Mouse (Mus musculus) limb, embryonic 15.5 days (tissue): ENCODE results near the gene Trank1. TPM values are rescaled to one million over a fixed set of nuclear protein-coding genes. Genes with fewer than 3 reads are reported as not detected.

Source experiments
- ATAC-seq: fragments of 200-750 bp; cut with Nextera tagmentation; 2 replicates; pipeline ENCODE4 v1.8.0; 2017; ENCODE audit warnings: low read depth, moderate TSS enrichment; ENCODE audit not compliant: insufficient number of reproducible peaks, low FRiP score, low TSS enrichment
- H3K27ac ChIP-seq: fragments of 300-500 bp; sonication (generic); 2 replicates; pipeline ENCODE4 v1.5.1; 2015; ENCODE audit warnings: moderate library complexity, mild to moderate bottlenecking, inconsistent platforms
- H3K27me3 ChIP-seq: fragments of 300-500 bp; sonication (generic); 2 replicates; pipeline ENCODE4 v1.6.1; 2015; ENCODE audit warnings: inconsistent platforms
- H3K36me3 ChIP-seq: fragments of 300-500 bp; sonication (generic); 2 replicates; pipeline ENCODE4 v1.6.1; 2015; ENCODE audit warnings: inconsistent platforms
- H3K4me1 ChIP-seq: fragments of 300-500 bp; sonication (generic); 2 replicates; pipeline ENCODE4 v1.6.1; 2015; ENCODE audit warnings: inconsistent platforms
- H3K4me2 ChIP-seq: fragments of 300-500 bp; sonication (generic); 2 replicates; pipeline ENCODE4 v1.6.1; 2015; ENCODE audit warnings: mild to moderate bottlenecking, inconsistent platforms
- H3K4me3 ChIP-seq: fragments of 300-500 bp; sonication (generic); 2 replicates; pipeline ENCODE4 v1.5.1; 2015; ENCODE audit warnings: mild to moderate bottlenecking, inconsistent platforms
- H3K9ac ChIP-seq: fragments of 300-500 bp; sonication (generic); 2 replicates; pipeline ENCODE4 v1.6.1; 2015; ENCODE audit warnings: inconsistent platforms
- H3K9me3 ChIP-seq: fragments of 300-500 bp; sonication (generic); 2 replicates; pipeline ENCODE4 v1.6.1; 2016; ENCODE audit warnings: inconsistent platforms
- WGBS: fragments of 180-500 bp; shearing (Covaris S2); methylation state at CpG from one replicate; pipeline ENCODE4 v1.1.7; 2015; 5-methylcytosine and 5-hydroxymethylcytosine counted together
- polyA plus RNA-seq: library from polyadenylated mRNA; unstranded; fragments of >200 nt; fragmentation: Nextera tagmentation; extraction: Ambion mirVana; gene quantifications from 2 replicates; pipeline ENCODE4 v1.2.1, GENCODE M21; 2015

The Trank1 gene
- 0.57 and 0.76 TPM in 2 replicates for polyA plus RNA-seq

- 0 out of 2 replicates have a peak within 1 kb of the TSS, but pooled peaks have one; percentile 14 for H3K9ac ChIP-seq
- H3K36me3 ChIP-seq = no peaks in the 10 kb centered on the region
- WGBS = 9% methylated on average over 66 of the region's 72 CpGs
- no peaks in the 10 kb centered on the region; the same call in 1 of the 2 replicates for H3K9me3 ChIP-seq
- peaks cover 59% of the 10 kb centered on the region for H3K27me3 ChIP-seq
- no peak within 1 kb of the TSS for H3K27ac ChIP-seq
- peak within 1 kb of the TSS; percentile 49 for H3K4me3 ChIP-seq
- H3K4me2 ChIP-seq = peak within 1 kb of the TSS; percentile 97
- no peak for ATAC-seq
- H3K4me1 ChIP-seq = peaks cover 20% of the 10 kb centered on the region
These were observed at the start of gene Trank1 for GRCm38 (mm10) chr9:111311031-111311842. Gene Trank1 (plus strand): TSS chr9:111311739.

GRCm38 (mm10) chr9:111267998-111268397, 43.5 kb upstream of the Trank1 start:
- Histone ChIP-seq H3K36me3 (peaks cover 29% of the 10 kb centered on the region), H3K4me1 (peaks cover 9% of the 10 kb centered on the region; the same call in 1 of the 2 replicates), H3K4me3 (no peak overlapping the region), H3K4me2 (no peak overlapping the region), H3K9ac (no peak overlapping the region), H3K9me3 (no peaks in the 10 kb centered on the region), H3K27me3 (no peaks in the 10 kb centered on the region), H3K27ac (no peak overlapping the region)
- ATAC-seq = no peak
- WGBS = 91% methylated on average over 2 of the region's 2 CpGs

GRCm38 (mm10) chr9:111270606-111271005, 40.9 kb upstream of the Trank1 start:
- Histone ChIP-seq H3K36me3 (peaks cover 20% of the 10 kb centered on the region), H3K27me3 (no peaks in the 10 kb centered on the region), H3K4me3 (peak overlapping the region; percentile 83), H3K27ac (peak overlapping the region; percentile 95), H3K4me2 (peak overlapping the region; percentile 56), H3K9ac (peak overlapping the region; percentile 74), H3K4me1 (peaks cover 28% of the 10 kb centered on the region), H3K9me3 (no peaks in the 10 kb centered on the region)
- ATAC-seq = no peak
- WGBS = 16% methylated on average over 5 of the region's 5 CpGs

- peak; percentile 46; the same call in 1 of the 2 replicates for ATAC-seq
- WGBS = under 1% methylated on average over 32 of the region's 32 CpGs
These were observed 40.5 kb upstream of the Trank1 start for GRCm38 (mm10) chr9:111271056-111271433.

GRCm38 (mm10) chr9:111271434-111272160, 39.9 kb upstream of the Trank1 start, which contains the start of the genes Mlh1 and Epm2aip1:
Gene Mlh1 (minus strand): TSS chr9:111271791.
Gene Epm2aip1 (plus strand): TSS chr9:111271929.
- H3K27ac ChIP-seq = peak within 1 kb of the TSS; percentile 97
- H3K9ac ChIP-seq = peak within 1 kb of the TSS; percentile 74
- H3K36me3 ChIP-seq = peaks cover 14% of the 10 kb centered on the region
- peak within 1 kb of the TSS; percentile 83 for H3K4me3 ChIP-seq
- peaks cover 28% of the 10 kb centered on the region for H3K4me1 ChIP-seq
- peak; percentile 100 for ATAC-seq
- no peaks in the 10 kb centered on the region for H3K9me3 ChIP-seq
- peak within 1 kb of the TSS; percentile 63 for H3K4me2 ChIP-seq
- WGBS = under 1% methylated on average over 64 of the region's 64 CpGs
- no peaks in the 10 kb centered on the region for H3K27me3 ChIP-seq

More at GRCm38 (mm10) chr9:111271056-111271433, 40.5 kb upstream of the Trank1 start:
- peak overlapping the region; percentile 95 for H3K27ac ChIP-seq
- peaks cover 19% of the 10 kb centered on the region for H3K36me3 ChIP-seq
- no peaks in the 10 kb centered on the region for H3K9me3 ChIP-seq
- H3K4me3 ChIP-seq = peak overlapping the region; percentile 83
- peaks cover 28% of the 10 kb centered on the region for H3K4me1 ChIP-seq
- H3K27me3 ChIP-seq = no peaks in the 10 kb centered on the region
- H3K9ac ChIP-seq = peak overlapping the region; percentile 74
- H3K4me2 ChIP-seq = peak overlapping the region; percentile 56

GRCm38 (mm10) chr9:111272356-111272755, 39.2 kb upstream of the Trank1 start:
- Histone ChIP-seq H3K27ac (peak overlapping the region; percentile 97), H3K9me3 (no peaks in the 10 kb centered on the region), H3K4me2 (peak overlapping the region; percentile 63), H3K27me3 (no peaks in the 10 kb centered on the region), H3K4me3 (peak overlapping the region; percentile 83), H3K36me3 (peaks cover 11% of the 10 kb centered on the region), H3K4me1 (peaks cover 28% of the 10 kb centered on the region), H3K9ac (peak overlapping the region; percentile 72)
- WGBS = 6% methylated on average over 19 of the region's 19 CpGs
- no peak for ATAC-seq

GRCm38 (mm10) chr9:111272996-111273785, 38.3 kb upstream of the Trank1 start:
- Histone ChIP-seq H3K36me3 (peaks cover 9% of the 10 kb centered on the region), H3K9ac (peak overlapping the region; percentile 72), H3K4me2 (peak overlapping the region; percentile 63), H3K27ac (no peak overlapping the region), H3K9me3 (no peaks in the 10 kb centered on the region), H3K4me1 (peaks cover 28% of the 10 kb centered on the region), H3K27me3 (no peaks in the 10 kb centered on the region), H3K4me3 (peak overlapping the region; percentile 83)
- no peak for ATAC-seq
- 61% methylated on average over 15 of the region's 15 CpGs for WGBS

GRCm38 (mm10) chr9:111273958-111274357, 37.6 kb upstream of the Trank1 start:
- WGBS = 73% methylated on average over 1 of the region's 1 CpGs
- Histone ChIP-seq H3K36me3 (peaks cover 17% of the 10 kb centered on the region), H3K9ac (no peak overlapping the region), H3K4me1 (peaks cover 28% of the 10 kb centered on the region), H3K27me3 (no peaks in the 10 kb centered on the region), H3K9me3 (no peaks in the 10 kb centered on the region), H3K4me3 (0 out of 2 replicates have a peak overlapping the region, but pooled peaks have one; percentile 83), H3K27ac (no peak overlapping the region), H3K4me2 (peak overlapping the region; percentile 63)
- no peak for ATAC-seq

GRCm38 (mm10) chr9:111275156-111275555, 36.4 kb upstream of the Trank1 start:
- no peak overlapping the region for H3K9ac ChIP-seq
- H3K27ac ChIP-seq = no peak overlapping the region
- H3K36me3 ChIP-seq = peaks cover 26% of the 10 kb centered on the region

GRCm38 (mm10) chr9:111285061-111285460, 26.5 kb upstream of the Trank1 start:
- Histone ChIP-seq H3K9me3 (no peaks in the 10 kb centered on the region), H3K4me2 (no peak overlapping the region), H3K36me3 (no peaks in the 10 kb centered on the region), H3K27me3 (no peaks in the 10 kb centered on the region), H3K4me1 (peaks cover 6% of the 10 kb centered on the region; the same call in 1 of the 2 replicates), H3K9ac (no peak overlapping the region), H3K27ac (no peak overlapping the region), H3K4me3 (no peak overlapping the region)
- ATAC-seq = no peak
- 47% methylated on average over 3 of the region's 3 CpGs for WGBS

More at GRCm38 (mm10) chr9:111275156-111275555, 36.4 kb upstream of the Trank1 start:
- no peak for ATAC-seq
- no peaks in the 10 kb centered on the region for H3K9me3 ChIP-seq
- peak overlapping the region; percentile 17 for H3K4me3 ChIP-seq
- 43% methylated on average over 1 of the region's 1 CpGs for WGBS
- H3K4me2 ChIP-seq = peak overlapping the region; percentile 37
- H3K27me3 ChIP-seq = no peaks in the 10 kb centered on the region
- peaks cover 27% of the 10 kb centered on the region for H3K4me1 ChIP-seq

GRCm38 (mm10) chr9:111285676-111286075, 25.9 kb upstream of the Trank1 start:
- H3K36me3 ChIP-seq = no peaks in the 10 kb centered on the region
- 28% methylated on average over 5 of the region's 5 CpGs for WGBS
- no peak overlapping the region for H3K27ac ChIP-seq

More at GRCm38 (mm10) chr9:111285676-111286075, 25.9 kb upstream of the Trank1 start:
- Histone ChIP-seq H3K4me3 (no peak overlapping the region), H3K27me3 (no peaks in the 10 kb centered on the region), H3K9ac (no peak overlapping the region), H3K4me1 (peaks cover 7% of the 10 kb centered on the region; the same call in 1 of the 2 replicates), H3K4me2 (no peak overlapping the region), H3K9me3 (no peaks in the 10 kb centered on the region)
- ATAC-seq = no peak
